Mouse (Mus musculus): ENCODE data around the gene Gpc6. TPM values are rescaled to one million over a fixed set of nuclear protein-coding genes. Genes with fewer than 3 reads are reported as not detected.

The Gpc6 gene
- polyA plus RNA-seq, 1 experiment from 2014 or later = 19.3 TPM

DNA sequence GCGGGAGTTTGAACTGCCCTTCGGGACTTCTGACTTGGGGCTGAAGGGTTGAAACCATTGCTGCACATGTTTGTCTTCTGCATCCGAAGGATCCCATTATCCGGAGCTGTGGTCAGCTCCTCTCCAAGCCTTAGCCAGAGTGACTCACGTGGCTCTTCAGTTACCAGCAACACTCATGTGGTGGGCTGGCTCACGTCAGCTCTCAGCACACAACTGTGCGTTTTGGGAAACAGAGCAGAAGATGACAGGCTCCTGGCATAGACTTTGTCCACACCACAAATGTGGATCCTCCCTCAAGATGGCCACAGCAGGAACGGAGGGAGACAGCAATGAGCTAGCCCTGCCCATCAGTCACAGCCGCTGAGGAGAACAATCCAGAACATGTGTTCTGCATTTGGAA lies 979.2 kb downstream of the Gpc6 start:
- Histone ChIP-seq H3K9me3 (ENCODE audit: control insufficient read depth, low read length) (no peaks in the 10 kb centered on the region), H3K4me1 (ENCODE audit: control insufficient read depth, insufficient read depth, low read depth, low read length) (peaks cover 10% of the 10 kb centered on the region), H3K27me3 (replicated peaks; ENCODE audit: control insufficient read depth, insufficient read depth, low read length) (no peaks in the 10 kb centered on the region), H3K4me2 (ENCODE audit: low read length) (no peak overlapping the region), H3K27ac (ENCODE audit: low read depth, low read length) (no peak overlapping the region), H3K4me3 (ENCODE audit: low read length) (no peak overlapping the region), H3K9ac (ENCODE audit: low read depth, low read length) (no peak overlapping the region), H3K36me3 (ENCODE audit: control insufficient read depth, insufficient read depth, low read length) (no peaks in the 10 kb centered on the region)
- ATAC-seq = no peak
- WGBS = 81% methylated on average over 9 of the region's 9 CpGs

- Histone ChIP-seq H3K27ac (ENCODE audit: low read depth, low read length) (no peak overlapping the region), H3K4me3 (ENCODE audit: low read length) (no peak overlapping the region), H3K4me2 (ENCODE audit: low read length) (peak overlapping the region; percentile 34), H3K4me1 (ENCODE audit: control insufficient read depth, insufficient read depth, low read depth, low read length) (peaks cover 10% of the 10 kb centered on the region), H3K27me3 (replicated peaks; ENCODE audit: control insufficient read depth, insufficient read depth, low read length) (no peaks in the 10 kb centered on the region), H3K36me3 (ENCODE audit: control insufficient read depth, insufficient read depth, low read length) (no peaks in the 10 kb centered on the region), H3K9ac (ENCODE audit: low read depth, low read length) (no peak overlapping the region; the same call in 1 of the 2 replicates), H3K9me3 (ENCODE audit: control insufficient read depth, low read length) (no peaks in the 10 kb centered on the region)
- ATAC-seq = no peak
- WGBS = 9% methylated on average over 10 of the region's 10 CpGs
These were observed 980.6 kb downstream of the Gpc6 start for GRCm38 (mm10) chr14:117905701-117906100.

DNA sequence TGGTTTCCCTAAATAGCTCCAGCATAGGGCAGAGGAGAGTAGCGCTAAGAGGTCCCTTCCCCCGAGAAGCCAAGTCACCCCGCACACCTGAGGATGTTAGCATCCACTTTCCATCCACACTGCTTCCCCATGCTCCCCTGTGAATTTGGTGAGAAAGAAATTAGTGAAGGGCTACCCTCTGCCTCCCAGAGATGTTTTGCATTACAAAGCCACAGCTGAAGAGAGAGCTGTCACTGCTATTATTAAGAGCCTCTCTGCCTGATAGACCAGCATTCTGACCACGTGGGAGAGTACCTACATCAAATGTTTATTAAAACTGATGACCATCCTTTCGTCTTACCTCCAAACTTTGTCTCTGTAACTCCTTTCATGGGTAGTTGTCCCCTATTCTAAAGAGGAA lies 981.2 kb downstream of the Gpc6 start:
- peaks cover 10% of the 10 kb centered on the region for H3K4me1 ChIP-seq (ENCODE audit: control insufficient read depth, insufficient read depth, low read depth, low read length)
- no peaks in the 10 kb centered on the region for H3K27me3 ChIP-seq (replicated peaks; ENCODE audit: control insufficient read depth, insufficient read depth, low read length)
- H3K9me3 ChIP-seq (ENCODE audit: control insufficient read depth, low read length) = no peaks in the 10 kb centered on the region
- H3K36me3 ChIP-seq (ENCODE audit: control insufficient read depth, insufficient read depth, low read length) = no peaks in the 10 kb centered on the region
- ATAC-seq = peak; percentile 15; the same call in 1 of the 2 replicates
- WGBS = 29% methylated on average over 5 of the region's 5 CpGs
- H3K4me3 ChIP-seq (ENCODE audit: low read length) = no peak overlapping the region
- H3K4me2 ChIP-seq (ENCODE audit: low read length) = no peak overlapping the region
- no peak overlapping the region for H3K27ac ChIP-seq (ENCODE audit: low read depth, low read length)
- no peak overlapping the region for H3K9ac ChIP-seq (ENCODE audit: low read depth, low read length)

- no peak overlapping the region for H3K4me3 ChIP-seq (ENCODE audit: low read length)
- 73% methylated on average over 8 of the region's 8 CpGs for WGBS
- H3K4me1 ChIP-seq (ENCODE audit: control insufficient read depth, insufficient read depth, low read depth, low read length) = peaks cover 10% of the 10 kb centered on the region
- no peak overlapping the region for H3K9ac ChIP-seq (ENCODE audit: low read depth, low read length)
- H3K4me2 ChIP-seq (ENCODE audit: low read length) = no peak overlapping the region
- no peak for ATAC-seq
- no peaks in the 10 kb centered on the region for H3K36me3 ChIP-seq (ENCODE audit: control insufficient read depth, insufficient read depth, low read length)
- no peaks in the 10 kb centered on the region for H3K27me3 ChIP-seq (replicated peaks; ENCODE audit: control insufficient read depth, insufficient read depth, low read length)
- H3K9me3 ChIP-seq (ENCODE audit: control insufficient read depth, low read length) = no peaks in the 10 kb centered on the region
- no peak overlapping the region for H3K27ac ChIP-seq (ENCODE audit: low read depth, low read length)
These were observed 983.3 kb downstream of the Gpc6 start for GRCm38 (mm10) chr14:117908231-117908920.

DNA sequence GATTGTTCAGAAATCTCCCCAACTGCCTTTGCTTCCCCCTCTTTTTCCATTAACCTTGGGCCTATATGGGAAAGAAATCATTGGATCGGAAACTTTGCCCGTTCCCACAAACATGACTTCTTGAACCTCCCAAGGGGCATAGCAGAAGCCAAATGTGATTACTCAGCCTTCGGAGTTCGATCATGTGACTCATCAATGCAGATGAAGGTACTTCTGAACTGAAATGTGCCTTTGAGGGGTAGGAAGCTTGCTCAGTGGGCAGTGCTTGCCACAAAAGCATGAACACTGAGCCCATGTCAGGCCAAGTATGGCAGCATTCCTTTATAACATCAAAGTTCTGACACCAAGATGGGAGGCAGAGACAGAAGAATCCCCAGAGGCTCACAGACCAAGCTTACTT lies 983.9 kb downstream of the Gpc6 start:
- no peak overlapping the region for H3K4me3 ChIP-seq (ENCODE audit: low read length)
- H3K9me3 ChIP-seq (ENCODE audit: control insufficient read depth, low read length) = no peaks in the 10 kb centered on the region
- peaks cover 10% of the 10 kb centered on the region for H3K4me1 ChIP-seq (ENCODE audit: control insufficient read depth, insufficient read depth, low read depth, low read length)
- 71% methylated on average over 4 of the region's 4 CpGs for WGBS
- no peaks in the 10 kb centered on the region for H3K36me3 ChIP-seq (ENCODE audit: control insufficient read depth, insufficient read depth, low read length)
- no peaks in the 10 kb centered on the region for H3K27me3 ChIP-seq (replicated peaks; ENCODE audit: control insufficient read depth, insufficient read depth, low read length)
- ATAC-seq = no peak
- no peak overlapping the region for H3K27ac ChIP-seq (ENCODE audit: low read depth, low read length)
- no peak overlapping the region for H3K9ac ChIP-seq (ENCODE audit: low read depth, low read length)
- no peak overlapping the region for H3K4me2 ChIP-seq (ENCODE audit: low read length)

GRCm38 (mm10) chr14:117910323-117910722 lies 985.2 kb downstream of the Gpc6 start:
- 16% methylated on average over 7 of the region's 7 CpGs for WGBS

GRCm38 (mm10) chr14:117912624-117913270 lies 987.6 kb downstream of the Gpc6 start:
- no peak for ATAC-seq
- H3K4me3 ChIP-seq (ENCODE audit: low read length) = no peak overlapping the region
- no peaks in the 10 kb centered on the region for H3K4me1 ChIP-seq (ENCODE audit: control insufficient read depth, insufficient read depth, low read depth, low read length)
- H3K36me3 ChIP-seq (ENCODE audit: control insufficient read depth, insufficient read depth, low read length) = no peaks in the 10 kb centered on the region
- no peaks in the 10 kb centered on the region for H3K9me3 ChIP-seq (ENCODE audit: control insufficient read depth, low read length)
- no peak overlapping the region for H3K4me2 ChIP-seq (ENCODE audit: low read length)
- no peaks in the 10 kb centered on the region for H3K27me3 ChIP-seq (replicated peaks; ENCODE audit: control insufficient read depth, insufficient read depth, low read length)
- no peak overlapping the region for H3K27ac ChIP-seq (ENCODE audit: low read depth, low read length)
- 89% methylated on average over 10 of the region's 10 CpGs for WGBS
- H3K9ac ChIP-seq (ENCODE audit: low read depth, low read length) = no peak overlapping the region

More at GRCm38 (mm10) chr14:117910323-117910722, 985.2 kb downstream of the Gpc6 start:
- Histone ChIP-seq H3K27ac (ENCODE audit: low read depth, low read length) (no peak overlapping the region), H3K27me3 (replicated peaks; ENCODE audit: control insufficient read depth, insufficient read depth, low read length) (no peaks in the 10 kb centered on the region), H3K9me3 (ENCODE audit: control insufficient read depth, low read length) (no peaks in the 10 kb centered on the region), H3K4me2 (ENCODE audit: low read length) (no peak overlapping the region), H3K4me3 (ENCODE audit: low read length) (no peak overlapping the region), H3K36me3 (ENCODE audit: control insufficient read depth, insufficient read depth, low read length) (no peaks in the 10 kb centered on the region), H3K9ac (ENCODE audit: low read depth, low read length) (no peak overlapping the region), H3K4me1 (ENCODE audit: control insufficient read depth, insufficient read depth, low read depth, low read length) (peaks cover 10% of the 10 kb centered on the region)
- no peak for ATAC-seq

- Histone ChIP-seq H3K27ac (ENCODE audit: low read depth, low read length) (no peak overlapping the region), H3K4me1 (ENCODE audit: control insufficient read depth, insufficient read depth, low read depth, low read length) (no peaks in the 10 kb centered on the region), H3K9ac (ENCODE audit: low read depth, low read length) (no peak overlapping the region), H3K4me2 (ENCODE audit: low read length) (no peak overlapping the region), H3K4me3 (ENCODE audit: low read length) (no peak overlapping the region), H3K36me3 (ENCODE audit: control insufficient read depth, insufficient read depth, low read length) (no peaks in the 10 kb centered on the region), H3K27me3 (replicated peaks; ENCODE audit: control insufficient read depth, insufficient read depth, low read length) (no peaks in the 10 kb centered on the region), H3K9me3 (ENCODE audit: control insufficient read depth, low read length) (no peaks in the 10 kb centered on the region)
- ATAC-seq = no peak
- 77% methylated on average over 8 of the region's 8 CpGs for WGBS
These were observed 991.5 kb downstream of the Gpc6 start for GRCm38 (mm10) chr14:117916577-117916976.

GRCm38 (mm10) chr14:117918724-117919123 lies 993.6 kb downstream of the Gpc6 start:
- Histone ChIP-seq H3K9ac (ENCODE audit: low read depth, low read length) (no peak overlapping the region), H3K36me3 (ENCODE audit: control insufficient read depth, insufficient read depth, low read length) (no peaks in the 10 kb centered on the region), H3K4me1 (ENCODE audit: control insufficient read depth, insufficient read depth, low read depth, low read length) (no peaks in the 10 kb centered on the region), H3K4me3 (ENCODE audit: low read length) (no peak overlapping the region), H3K27me3 (replicated peaks; ENCODE audit: control insufficient read depth, insufficient read depth, low read length) (no peaks in the 10 kb centered on the region), H3K4me2 (ENCODE audit: low read length) (no peak overlapping the region), H3K9me3 (ENCODE audit: control insufficient read depth, low read length) (no peaks in the 10 kb centered on the region), H3K27ac (ENCODE audit: low read depth, low read length) (no peak overlapping the region)
- no peak for ATAC-seq
- 86% methylated on average over 10 of the region's 10 CpGs for WGBS
